Mouse (Mus musculus): ENCODE data around the gene Scrn1.

- TF ChIP-seq CTCF (IDR thresholded peaks at IDR 0.05; ENCODE audit: control insufficient read depth, insufficient read depth, low read length) (no peak), POLR2A (IDR thresholded peaks at IDR 0.05; ENCODE audit: borderline replicate concordance, control insufficient read depth, low read depth, low read length) (no peak)
These were observed 10.5 kb downstream of the Scrn1 start for GRCm38 (mm10) chr6:54555816-54556215.

Measured in bone marrow, adult 2 months (tissue).